Mouse (Mus musculus) neural tube, embryonic 12.5 days (tissue): ENCODE results near the gene Dpep1. TPM values are rescaled to one million over a fixed set of nuclear protein-coding genes. Genes with fewer than 3 reads are reported as not detected.
"Not testable (repeated sequence)": the region's sequence is repeated elsewhere in the genome, so short reads cannot be mapped to it uniquely, and the experiment has no call there.

Source experiments
- ATAC-seq: fragments of 200-750 bp; cut with Nextera tagmentation; 2 replicates; pipeline ENCODE4 v1.8.0; 2017; ENCODE audit warnings: low read depth, mild to moderate bottlenecking, moderate TSS enrichment, moderate library complexity; ENCODE audit not compliant: low FRiP score
- H3K27ac ChIP-seq: fragments of 300-500 bp; sonication (generic); 2 replicates; pipeline ENCODE4 v1.5.1; 2016
- H3K27me3 ChIP-seq: fragments of 300-500 bp; sonication (generic); replicated peaks from 2 replicates; pipeline ENCODE4 v1.6.1; 2016; ENCODE audit warnings: mild to moderate bottlenecking
- H3K36me3 ChIP-seq: fragments of 300-500 bp; sonication (generic); 2 replicates; pipeline ENCODE4 v1.6.1; 2016; ENCODE audit warnings: mild to moderate bottlenecking
- H3K4me1 ChIP-seq: fragments of 300-500 bp; sonication (generic); 2 replicates; pipeline ENCODE4 v1.6.1; 2016
- H3K4me2 ChIP-seq: fragments of 300-500 bp; sonication (generic); replicated peaks from 2 replicates; pipeline ENCODE4 v1.6.1; 2016; ENCODE audit warnings: mild to moderate bottlenecking
- H3K4me3 ChIP-seq: fragments of 300-500 bp; sonication (generic); 2 replicates; pipeline ENCODE4 v1.5.1; 2016
- H3K9ac ChIP-seq: fragments of 300-500 bp; sonication (generic); 2 replicates; pipeline ENCODE4 v1.6.1; 2016; ENCODE audit warnings: mild to moderate bottlenecking
- H3K9me3 ChIP-seq: fragments of 300-500 bp; sonication (generic); 2 replicates; pipeline ENCODE4 v1.6.1; 2016; ENCODE audit warnings: mild to moderate bottlenecking
- WGBS: fragments of 180-500 bp; shearing (Covaris S2); methylation state at CpG from one replicate; pipeline ENCODE4 v1.1.7; 2016; 5-methylcytosine and 5-hydroxymethylcytosine counted together
- polyA plus RNA-seq: library from polyadenylated mRNA; unstranded; fragments of >200 nt; fragmentation: Nextera tagmentation; extraction: Ambion mirVana; gene quantifications from 2 replicates; pipeline ENCODE4 v1.2.1, GENCODE M21; 2016

Dpep1 gene
- polyA plus RNA-seq, 1 experiment from 2014 or later: 0.33 TPM

DNA sequence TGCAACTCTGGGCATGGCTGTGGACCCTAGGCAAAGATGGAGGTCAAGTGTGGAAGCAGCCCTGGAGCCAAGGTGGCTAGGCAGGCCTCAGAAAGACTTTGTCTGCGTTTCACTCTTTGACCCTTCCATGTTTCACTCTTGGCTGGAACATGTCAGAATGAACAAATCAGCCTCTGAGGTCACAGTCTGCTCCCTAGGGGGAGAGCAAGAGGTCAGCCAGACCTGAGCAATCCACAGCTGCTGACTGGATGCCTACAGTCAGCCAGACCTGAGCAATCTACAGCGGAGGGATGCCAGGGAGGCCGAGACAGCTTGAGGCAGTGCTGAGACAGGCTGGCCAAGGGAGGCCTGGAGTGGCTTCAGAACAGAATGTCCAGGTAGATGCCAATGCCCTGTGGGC, 4.7 kb upstream of the Dpep1 start:
- Histone ChIP-seq H3K4me1 (0 out of 2 replicates have a peak, but pooled peaks cover 4% of the 10 kb centered on the region), H3K9me3 (peaks cover 19% of the 10 kb centered on the region), H3K4me3 (no peak overlapping the region), H3K27ac (no peak overlapping the region), H3K4me2 (no peak overlapping the region), H3K27me3 (no peaks in the 10 kb centered on the region), H3K9ac (no peak overlapping the region), H3K36me3 (no peaks in the 10 kb centered on the region)
- 57% methylated on average over 3 of the region's 3 CpGs for WGBS
- no peak for ATAC-seq

DNA sequence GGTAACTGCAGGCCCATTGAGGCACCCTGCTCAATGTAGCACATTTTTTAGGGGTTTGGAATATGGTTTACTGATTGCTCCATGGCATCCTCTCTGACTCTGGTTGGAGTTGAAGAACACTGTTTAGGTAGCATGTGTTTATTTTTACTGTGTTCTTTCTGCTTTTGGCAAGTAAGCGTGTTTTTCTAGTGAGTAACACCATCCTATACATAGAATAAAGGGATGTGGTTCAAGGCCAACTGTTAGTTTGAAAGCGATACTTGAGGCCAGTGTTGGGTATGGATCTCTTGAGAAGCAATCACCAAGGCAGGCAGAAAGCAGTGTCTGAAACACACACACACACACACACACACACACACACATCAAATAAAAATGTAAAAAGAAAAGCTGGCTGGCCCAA, 2.0 kb downstream of the Dpep1 start:
- no peaks in the 10 kb centered on the region for H3K27me3 ChIP-seq
- H3K4me2 ChIP-seq: no peak overlapping the region
- H3K4me3 ChIP-seq: no peak overlapping the region
- ATAC-seq: no peak
- H3K4me1 ChIP-seq: 0 out of 2 replicates have a peak, but pooled peaks cover 7% of the 10 kb centered on the region
- no peak overlapping the region for H3K27ac ChIP-seq
- 85% methylated on average over 2 of the region's 2 CpGs for WGBS
- no peaks in the 10 kb centered on the region for H3K9me3 ChIP-seq
- H3K36me3 ChIP-seq: no peaks in the 10 kb centered on the region
- H3K9ac ChIP-seq: no peak overlapping the region

DNA sequence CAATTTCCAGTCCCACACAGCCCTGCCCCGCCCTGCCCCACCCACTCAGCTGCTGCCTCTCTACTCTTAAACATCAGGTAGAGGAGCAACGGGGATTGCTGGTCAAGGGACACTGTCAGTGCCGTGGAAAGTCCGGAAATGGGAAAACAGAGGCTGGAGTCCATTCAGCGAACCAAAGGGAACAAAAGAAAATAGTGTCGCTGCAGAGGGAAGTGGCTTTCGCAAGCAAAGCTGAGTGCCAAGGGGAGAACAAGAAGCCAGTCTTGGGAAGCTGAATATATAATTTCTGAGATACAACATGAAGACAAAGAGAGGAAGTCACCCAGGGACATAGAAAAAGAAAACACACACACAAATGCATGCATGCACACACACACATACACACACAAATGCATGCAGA, 2.8 kb downstream of the Dpep1 start:
- Histone ChIP-seq H3K9me3 (no peaks in the 10 kb centered on the region), H3K27me3 (no peaks in the 10 kb centered on the region), H3K27ac (no peak overlapping the region), H3K36me3 (no peaks in the 10 kb centered on the region), H3K4me1 (0 out of 2 replicates have a peak, but pooled peaks cover 7% of the 10 kb centered on the region), H3K4me2 (no peak overlapping the region), H3K4me3 (no peak overlapping the region), H3K9ac (no peak overlapping the region)
- WGBS: 80% methylated on average over 7 of the region's 7 CpGs
- ATAC-seq: no peak

DNA sequence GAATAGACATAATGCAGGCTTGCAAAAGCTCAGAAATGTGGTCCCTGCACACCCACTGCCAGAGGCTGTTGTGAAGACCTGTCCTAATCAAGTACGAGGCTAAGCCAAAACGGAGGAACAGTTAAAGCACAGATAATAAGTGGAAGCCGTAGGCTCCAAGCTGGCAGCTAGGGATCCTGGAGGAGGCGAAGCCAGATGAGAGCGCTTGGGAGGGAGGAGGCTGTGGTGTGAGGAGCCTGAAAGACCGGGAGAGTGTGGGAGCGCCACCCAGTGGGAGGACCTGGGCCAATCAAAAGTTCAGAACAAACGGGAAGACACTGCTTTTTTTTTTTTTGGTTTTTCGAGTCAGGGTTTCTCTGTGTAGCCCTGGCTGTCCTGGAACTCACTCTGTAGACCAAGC, 4.6 kb downstream of the Dpep1 start:
- Histone ChIP-seq H3K4me1 (0 out of 2 replicates have a peak, but pooled peaks cover 7% of the 10 kb centered on the region), H3K36me3 (no peaks in the 10 kb centered on the region), H3K4me2 (peak overlapping the region; percentile 27), H3K4me3 (no peak overlapping the region), H3K9me3 (no peaks in the 10 kb centered on the region), H3K27me3 (no peaks in the 10 kb centered on the region), H3K27ac (no peak overlapping the region), H3K9ac (no peak overlapping the region)
- 5% methylated on average over 9 of the region's 9 CpGs for WGBS
- no peak for ATAC-seq

GRCm38 (mm10) chr8:123191908-123192307, 5.9 kb downstream of the Dpep1 start:
- no peaks in the 10 kb centered on the region for H3K36me3 ChIP-seq
- H3K4me1 ChIP-seq: no peaks in the 10 kb centered on the region
- H3K9ac ChIP-seq: no peak overlapping the region
- H3K27me3 ChIP-seq: no peaks in the 10 kb centered on the region
- H3K4me3 ChIP-seq: no peak overlapping the region
- H3K4me2 ChIP-seq: no peak overlapping the region
- no peak overlapping the region for H3K27ac ChIP-seq
- H3K9me3 ChIP-seq: no peaks in the 10 kb centered on the region
- 60% methylated on average over 8 of the region's 8 CpGs for WGBS
- no peak for ATAC-seq

DNA sequence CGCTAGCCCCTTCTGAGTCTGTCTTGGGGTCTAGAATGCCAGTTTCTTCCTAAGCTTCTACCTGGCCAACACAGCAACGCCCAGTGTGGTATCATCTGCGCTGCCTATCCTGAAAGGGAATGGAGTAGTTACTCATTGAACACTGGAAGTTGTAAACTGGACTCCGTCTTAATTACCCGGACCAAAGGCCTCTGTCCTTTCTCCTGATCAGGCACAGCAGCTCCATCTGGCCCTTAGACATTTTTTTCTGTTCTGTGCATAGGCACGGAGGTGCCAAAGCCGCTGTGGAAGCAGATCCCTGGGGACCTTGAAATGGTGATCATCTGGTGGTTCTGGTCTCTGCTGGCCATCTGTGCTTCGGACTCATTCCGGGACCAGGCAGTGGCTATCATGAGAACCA, 7.7 kb downstream of the Dpep1 start:
- Histone ChIP-seq H3K27ac (no peak overlapping the region), H3K9ac (no peak overlapping the region), H3K27me3 (no peaks in the 10 kb centered on the region), H3K36me3 (no peaks in the 10 kb centered on the region), H3K4me2 (no peak overlapping the region), H3K9me3 (no peaks in the 10 kb centered on the region), H3K4me1 (no peaks in the 10 kb centered on the region), H3K4me3 (no peak overlapping the region)
- no peak for ATAC-seq
- WGBS: 79% methylated on average over 9 of the region's 9 CpGs

DNA sequence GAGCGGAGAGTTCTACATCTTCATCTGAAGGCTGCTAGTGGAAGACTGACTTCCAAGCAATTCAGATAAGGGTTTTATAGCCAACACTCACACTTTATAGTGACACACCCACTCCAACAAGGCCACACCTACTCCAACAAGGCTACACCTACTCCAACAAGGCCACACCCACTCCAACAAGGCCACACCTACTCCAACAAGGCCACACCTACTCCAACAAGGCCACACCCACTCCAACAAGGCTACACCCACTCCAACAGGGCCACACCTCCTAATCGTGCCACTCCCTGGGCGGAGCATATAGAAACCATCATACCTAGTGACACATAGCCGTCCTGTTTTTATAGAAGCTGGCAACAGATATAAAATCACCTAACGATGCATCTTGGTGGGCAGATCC, 11.0 kb downstream of the Dpep1 start:
- H3K27ac ChIP-seq, H3K9me3 ChIP-seq, H3K9ac ChIP-seq, H3K4me3 ChIP-seq, H3K4me2 ChIP-seq, ATAC-seq, H3K27me3 ChIP-seq, H3K36me3 ChIP-seq, H3K4me1 ChIP-seq: not testable (repeated sequence)
- 76% methylated on average over 5 of the region's 5 CpGs for WGBS

DNA sequence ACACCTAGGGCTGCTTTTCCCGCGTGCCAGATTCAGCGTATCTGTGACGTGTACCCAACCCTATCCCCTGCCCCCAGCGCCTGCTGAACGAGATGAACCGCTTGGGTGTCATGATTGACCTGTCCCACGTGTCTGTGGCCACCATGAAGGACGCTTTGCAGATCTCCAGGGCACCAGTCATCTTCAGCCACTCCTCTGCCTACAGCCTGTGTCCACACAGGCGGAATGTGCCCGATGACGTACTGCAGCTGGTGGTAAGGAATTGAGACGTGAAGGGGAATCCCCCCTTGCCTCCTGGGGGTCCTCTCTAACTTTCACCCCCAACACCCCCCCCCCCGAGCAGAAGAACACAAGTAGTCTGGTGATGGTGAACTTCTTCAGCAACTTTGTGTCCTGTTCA, 13.8 kb downstream of the Dpep1 start:
- Histone ChIP-seq H3K4me2 (no peak overlapping the region), H3K9ac (no peak overlapping the region), H3K36me3 (peaks cover 7% of the 10 kb centered on the region), H3K9me3 (no peaks in the 10 kb centered on the region), H3K4me1 (no peaks in the 10 kb centered on the region), H3K27ac (no peak overlapping the region), H3K27me3 (no peaks in the 10 kb centered on the region), H3K4me3 (no peak overlapping the region)
- 77% methylated on average over 14 of the region's 14 CpGs for WGBS
- ATAC-seq: no peak

DNA sequence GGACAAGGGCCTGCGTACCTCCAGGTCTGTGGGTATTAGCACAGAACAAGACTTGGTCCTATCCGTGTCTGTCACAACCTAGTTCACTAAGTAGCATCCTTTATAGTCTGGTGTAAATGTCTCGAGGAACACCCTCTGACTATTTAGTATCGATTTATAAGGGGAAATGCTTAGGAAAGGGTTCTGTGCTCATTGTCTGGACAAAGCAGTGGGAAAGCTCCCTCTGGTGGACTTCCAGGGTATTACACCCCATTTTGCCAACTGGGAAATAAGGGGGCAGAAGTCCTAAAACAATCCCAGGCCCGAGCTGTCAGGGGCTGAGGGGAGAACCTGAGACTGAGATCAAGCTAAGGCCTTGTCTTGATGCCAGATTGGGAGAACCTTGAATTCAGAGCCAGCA, 16.2 kb downstream of the Dpep1 start:
- Histone ChIP-seq H3K36me3 (peaks cover 28% of the 10 kb centered on the region), H3K27me3 (no peaks in the 10 kb centered on the region), H3K4me3 (no peak overlapping the region), H3K4me2 (no peak overlapping the region), H3K9ac (no peak overlapping the region), H3K9me3 (no peaks in the 10 kb centered on the region), H3K4me1 (no peaks in the 10 kb centered on the region), H3K27ac (no peak overlapping the region)
- ATAC-seq: 0 out of 2 replicates have a peak, but pooled peaks have one; percentile 21
- 26% methylated on average over 5 of the region's 5 CpGs for WGBS

GRCm38 (mm10) chr8:123203571-123203970, 17.5 kb downstream of the Dpep1 start:
- H3K4me3 ChIP-seq: no peak overlapping the region
- no peak overlapping the region for H3K27ac ChIP-seq
- H3K4me1 ChIP-seq: no peaks in the 10 kb centered on the region
- WGBS: 90% methylated on average over 3 of the region's 3 CpGs
- ATAC-seq: no peak
- H3K27me3 ChIP-seq: no peaks in the 10 kb centered on the region
- no peak overlapping the region for H3K9ac ChIP-seq
- no peaks in the 10 kb centered on the region for H3K9me3 ChIP-seq
- no peak overlapping the region for H3K4me2 ChIP-seq
- peaks cover 41% of the 10 kb centered on the region for H3K36me3 ChIP-seq

DNA sequence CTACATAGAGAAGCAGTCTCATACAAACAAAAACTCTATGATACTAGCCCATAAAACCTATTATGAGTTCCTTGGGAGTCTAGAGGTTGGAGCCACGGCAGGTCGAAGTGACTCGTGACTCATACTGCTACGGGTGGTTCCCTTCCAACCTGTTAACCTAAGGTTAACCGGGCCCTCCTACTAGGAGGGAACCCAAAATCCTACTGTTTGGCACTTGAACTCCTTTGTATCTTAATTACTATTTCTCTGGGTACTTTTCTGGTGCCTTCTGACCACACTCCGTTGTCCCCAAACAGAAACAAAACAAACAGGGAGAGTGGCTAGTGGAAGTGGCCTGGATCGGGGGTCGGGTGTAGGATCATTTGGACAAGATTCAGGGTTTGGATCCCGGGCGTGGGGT, 25.8 kb downstream of the Dpep1 start:
- H3K4me3 ChIP-seq: peak overlapping the region; percentile 95
- H3K27me3 ChIP-seq: no peaks in the 10 kb centered on the region
- peaks cover 19% of the 10 kb centered on the region for H3K4me1 ChIP-seq
- H3K27ac ChIP-seq: no peak overlapping the region
- no peaks in the 10 kb centered on the region for H3K9me3 ChIP-seq
- H3K9ac ChIP-seq: peak overlapping the region; percentile 97
- peaks cover 38% of the 10 kb centered on the region for H3K36me3 ChIP-seq
- ATAC-seq: no peak
- H3K4me2 ChIP-seq: peak overlapping the region; percentile 98
- WGBS: 61% methylated on average over 10 of the region's 10 CpGs

DNA sequence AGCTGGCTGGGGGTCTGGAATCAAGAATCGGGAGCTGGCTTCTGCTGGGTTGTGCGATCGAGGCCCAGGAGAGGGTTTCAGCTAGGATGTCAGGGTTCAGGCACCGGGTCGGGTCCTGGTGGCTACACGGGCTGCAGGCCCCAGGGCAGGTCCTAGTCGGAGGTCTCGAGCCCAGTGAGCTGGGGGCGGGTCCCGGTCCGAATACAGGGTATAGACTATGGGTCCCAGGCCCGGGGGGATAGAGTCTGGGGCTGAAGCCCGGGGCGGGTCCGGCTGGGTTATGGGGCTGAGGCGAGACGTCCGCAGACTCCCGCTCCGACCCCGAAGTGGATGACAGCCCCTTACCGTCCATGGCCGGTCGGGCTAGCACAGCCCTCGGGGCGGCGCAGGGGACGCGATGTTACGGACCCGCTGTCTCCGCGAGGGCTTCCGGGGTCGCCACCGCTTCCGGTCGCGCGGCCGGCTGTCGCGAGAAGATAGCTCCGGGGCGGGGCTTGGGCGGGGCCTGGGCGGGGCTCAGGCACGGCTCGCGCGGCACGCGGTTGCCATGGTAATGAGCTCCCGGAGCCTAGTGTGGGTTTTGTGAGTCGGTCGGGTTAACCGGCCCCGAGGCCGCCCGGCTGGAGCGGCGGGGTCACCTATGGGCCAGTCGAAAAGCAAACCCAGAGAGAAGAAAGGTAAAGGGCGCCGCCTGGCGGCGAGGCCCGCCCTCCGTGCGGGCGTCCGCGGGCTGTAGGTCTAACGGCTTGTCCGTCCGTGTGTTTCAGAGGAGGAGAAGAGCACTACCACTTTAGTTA, 26.5 kb downstream of the Dpep1 start, which contains the start of the genes Chmp1a and Spata33:
Chmp1a (minus strand) TSS at position 443 of the 797 bp plus-strand sequence.
Spata33 (plus strand) TSS at position 512 of the 797 bp plus-strand sequence.
- Histone ChIP-seq H3K27me3 (no peaks in the 10 kb centered on the region), H3K36me3 (peaks cover 32% of the 10 kb centered on the region), H3K9me3 (no peaks in the 10 kb centered on the region), H3K4me1 (peaks cover 19% of the 10 kb centered on the region), H3K27ac (0 out of 2 replicates have a peak within 1 kb of the TSS, but pooled peaks have one; percentile 6), H3K4me2 (peak within 1 kb of the TSS; percentile 98), H3K4me3 (peak within 1 kb of the TSS; percentile 95), H3K9ac (peak within 1 kb of the TSS; percentile 97)
- WGBS: 1% methylated on average over 76 of the region's 76 CpGs
- peak; percentile 94 for ATAC-seq
